Mouse (Mus musculus) layer of hippocampus, adult 11-12 months (tissue): Measurements from ENCODE around the gene Rab14.

Source experiments
- DNase-seq: peaks from one replicate; pipeline ENCODE4 v3.0.0; 2022; ENCODE audit warnings: low spot score

Gene Rab14

GRCm38 (mm10) chr2:35199971-35200897 is 686 bp downstream of the Rab14 start:
- DNase-seq: peak; percentile 51

- DNase-seq: no peak
Measured at GRCm38 (mm10) chr2:35199541-35199940, 1.4 kb downstream of the Rab14 start.

DNA sequence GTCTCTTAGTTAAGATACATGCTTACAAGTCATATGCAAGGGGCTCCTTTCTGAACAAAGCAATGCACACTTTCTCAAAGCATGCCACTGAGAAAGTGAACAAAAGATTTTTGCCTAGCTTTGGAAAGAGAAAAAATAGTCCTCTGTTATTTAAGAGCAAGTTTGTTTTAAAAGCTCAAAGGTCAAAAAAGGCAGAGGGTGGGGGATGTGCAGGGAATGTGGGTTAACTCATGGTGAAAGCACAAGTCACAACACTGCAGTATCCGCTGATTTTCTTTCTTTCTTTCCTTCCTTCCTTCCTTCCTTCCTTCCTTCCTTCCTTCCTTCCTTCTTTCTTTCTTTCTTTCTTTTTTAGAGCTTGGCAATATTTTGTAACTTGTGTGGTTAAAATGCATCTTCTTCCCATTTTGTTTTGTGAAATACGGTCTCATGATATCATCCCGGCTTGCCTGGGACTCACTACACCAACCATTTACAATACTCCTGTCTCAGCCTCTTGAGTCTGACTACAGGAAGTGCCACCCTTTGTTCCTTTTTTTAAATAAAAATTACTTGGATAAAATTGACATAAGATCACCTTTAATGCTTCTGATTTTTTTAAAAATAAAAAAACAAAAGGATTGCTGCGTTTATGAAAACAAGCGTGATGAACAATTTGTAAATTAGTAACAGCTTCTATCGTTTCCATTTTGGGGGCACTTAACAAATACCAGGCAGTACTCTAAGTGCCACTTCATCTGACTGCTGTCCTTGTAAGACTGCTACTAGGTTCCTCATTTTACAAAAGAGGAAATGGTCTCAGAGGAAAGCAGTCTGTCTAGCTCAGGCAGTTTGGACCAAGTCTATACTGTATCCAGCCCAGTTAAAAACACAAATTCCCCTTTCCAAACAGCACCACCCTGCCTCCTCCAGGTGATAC is 5.0 kb downstream of the Rab14 start:
- no peak for DNase-seq

DNA sequence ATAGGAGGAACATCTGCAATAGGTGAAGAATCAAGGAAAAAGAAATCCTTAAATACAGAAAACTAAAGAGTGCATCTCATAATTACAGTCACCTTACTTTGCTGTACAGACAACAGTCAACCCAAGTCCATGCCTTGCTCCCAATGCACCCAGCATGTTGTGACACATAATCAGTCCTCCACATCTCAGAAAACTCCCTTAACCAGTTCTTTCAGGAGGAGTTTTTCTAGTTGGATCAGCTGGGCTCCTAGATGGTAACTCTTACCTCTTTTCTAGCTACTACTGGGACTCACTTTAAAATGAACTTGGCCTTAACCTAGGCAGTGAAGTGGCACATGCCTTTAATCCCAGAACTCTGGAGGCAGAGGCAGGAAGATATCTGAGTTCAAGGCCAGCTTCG is 6.9 kb downstream of the Rab14 start:
- DNase-seq: no peak

GRCm38 (mm10) chr2:35188929-35189328 is 12.0 kb downstream of the Rab14 start:
- no peak for DNase-seq

DNA sequence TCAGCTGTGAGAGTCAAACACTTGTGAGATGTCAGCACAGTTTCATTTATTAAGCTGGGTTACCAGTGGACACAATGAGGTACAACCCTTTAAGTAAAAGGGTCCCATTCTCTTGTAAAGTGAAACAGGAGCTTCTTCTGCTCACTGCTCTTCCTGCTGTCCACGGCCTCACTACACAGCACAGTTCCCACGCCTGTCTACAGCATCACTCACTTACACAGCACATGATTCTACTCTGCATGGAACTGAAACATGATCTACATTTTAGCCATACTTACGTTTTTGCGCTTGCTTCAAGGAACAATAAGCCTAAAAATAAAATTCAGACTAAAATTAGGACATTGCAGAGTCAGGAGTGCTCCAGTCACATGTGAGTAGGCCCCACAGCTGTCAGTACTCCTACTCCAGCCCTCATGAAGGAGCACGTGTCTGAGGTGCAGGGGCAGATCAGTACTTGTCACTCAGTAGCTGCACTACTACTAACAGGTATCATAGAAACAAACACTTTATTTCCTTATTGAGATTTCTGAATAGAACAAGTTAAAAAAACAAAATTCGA is 17.7 kb downstream of the Rab14 start:
- DNase-seq: no peak

- no peak for DNase-seq
Measured at GRCm38 (mm10) chr2:35178153-35178552, 22.8 kb downstream of the Rab14 start.

GRCm38 (mm10) chr2:35175281-35176065 is 25.4 kb downstream of the Rab14 start:
- no peak for DNase-seq

GRCm38 (mm10) chr2:35174100-35174499 is 26.8 kb downstream of the Rab14 start:
- DNase-seq: no peak

- DNase-seq: no peak
Measured at GRCm38 (mm10) chr2:35173666-35174065, 27.3 kb downstream of the Rab14 start.

DNA sequence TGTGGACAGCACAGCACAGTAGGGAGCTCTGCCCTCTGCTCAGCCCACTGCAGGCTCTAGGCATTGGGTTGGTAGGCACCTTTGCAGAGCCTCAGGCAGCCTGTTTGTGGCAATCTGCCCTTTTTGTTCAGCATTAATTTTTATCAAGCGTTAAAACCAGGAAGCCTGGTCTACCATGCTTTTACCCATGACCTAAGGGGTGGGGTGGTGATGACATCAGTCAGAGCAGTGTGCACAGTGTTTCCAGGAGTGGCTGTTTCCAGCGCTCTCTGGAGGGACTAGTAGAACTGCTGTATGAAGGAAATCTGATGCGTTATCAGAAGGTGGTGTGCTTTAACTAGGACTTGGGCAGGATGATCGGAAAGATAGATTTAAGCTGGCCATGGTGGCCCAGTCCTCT is 28.7 kb downstream of the Rab14 start:
- no peak for DNase-seq

DNA sequence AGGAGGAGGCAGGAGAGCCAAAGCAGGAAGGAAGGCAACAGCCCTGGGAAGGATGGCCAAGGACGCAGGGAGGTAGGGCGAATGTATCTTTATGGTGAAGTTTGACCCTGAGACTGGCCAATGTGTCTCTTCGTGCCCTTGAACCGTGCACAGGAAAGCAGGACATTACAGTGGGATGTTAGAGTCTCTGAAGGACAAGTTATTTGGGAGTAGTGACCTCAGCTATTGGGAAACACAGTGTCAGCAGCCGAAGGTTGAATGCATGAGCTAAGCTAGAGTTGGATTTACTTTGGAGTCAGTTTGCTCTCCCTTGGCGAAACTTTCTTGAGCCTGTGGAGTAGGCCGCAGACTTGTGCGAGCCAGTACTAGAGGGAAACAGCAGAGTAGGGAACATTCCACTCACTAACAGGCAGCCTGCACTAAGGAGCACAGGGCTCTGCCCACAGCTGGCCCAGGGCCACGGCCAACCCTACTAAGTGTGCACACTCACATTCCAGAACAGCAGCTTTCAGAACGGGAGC is 29.5 kb downstream of the Rab14 start:
- DNase-seq: no peak

- no peak for DNase-seq
Measured at GRCm38 (mm10) chr2:35169452-35169851, 31.5 kb downstream of the Rab14 start.

DNA sequence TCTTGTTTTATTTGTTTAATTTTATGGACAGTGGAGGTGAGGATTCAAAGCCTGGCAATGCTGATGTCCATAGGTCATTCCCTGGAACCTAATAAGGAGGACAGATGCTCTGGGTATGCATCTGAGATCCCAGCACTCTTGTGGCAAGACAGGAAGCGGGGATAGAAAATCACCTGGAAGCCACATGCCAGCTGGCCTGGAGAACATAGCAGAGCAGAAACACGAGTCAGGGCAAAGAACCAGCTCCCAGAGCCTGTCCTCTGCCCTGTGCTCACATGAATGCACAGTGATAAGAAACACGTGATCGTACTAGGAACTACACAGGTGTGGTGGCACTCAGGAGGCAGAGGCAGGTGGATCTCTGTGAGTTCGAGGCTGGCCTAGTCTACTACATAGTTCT is 34.1 kb downstream of the Rab14 start:
- DNase-seq: no peak

GRCm38 (mm10) chr2:35165416-35165815 is 35.5 kb downstream of the Rab14 start:
- no peak for DNase-seq

GRCm38 (mm10) chr2:35163396-35163795 is 37.5 kb downstream of the Rab14 start:
- DNase-seq: no peak

DNA sequence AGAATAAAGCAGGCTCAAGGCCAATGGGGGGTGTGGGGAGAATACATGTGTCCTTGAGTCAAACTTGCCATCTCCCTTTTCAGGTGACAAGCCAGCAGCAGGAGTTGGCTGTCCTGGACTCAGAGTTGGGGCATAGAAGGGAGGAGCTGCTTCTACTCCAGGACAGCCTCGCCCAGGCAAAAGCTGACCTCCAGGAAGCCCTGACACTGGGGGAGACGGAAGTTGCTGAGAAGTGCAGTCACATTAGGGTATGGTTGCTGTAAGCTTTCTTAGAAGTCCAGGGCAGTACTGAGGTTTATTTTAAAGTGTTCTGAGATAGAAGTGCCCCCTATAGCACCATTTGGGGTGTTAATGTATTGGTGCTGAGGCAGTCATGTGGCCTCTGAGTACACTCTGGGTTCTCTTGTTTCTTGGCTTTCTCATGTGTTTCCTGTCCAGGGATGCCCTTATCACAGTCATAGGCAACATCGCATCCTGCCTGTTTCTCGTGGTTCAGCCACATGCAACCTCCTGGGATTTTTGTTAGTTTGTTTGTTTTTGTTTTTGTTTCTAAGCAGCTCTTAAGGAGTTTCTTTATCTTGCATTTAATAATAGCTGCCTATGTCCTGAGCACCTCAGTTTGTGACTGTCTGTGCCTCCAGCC is 39.0 kb downstream of the Rab14 start:
- no peak for DNase-seq

- no peak for DNase-seq
Measured at GRCm38 (mm10) chr2:35160206-35160605, 40.7 kb downstream of the Rab14 start.

- DNase-seq: no peak
Measured at GRCm38 (mm10) chr2:35158358-35158757, 42.6 kb downstream of the Rab14 start.

GRCm38 (mm10) chr2:35157836-35158235 is 43.1 kb downstream of the Rab14 start:
- no peak for DNase-seq

DNA sequence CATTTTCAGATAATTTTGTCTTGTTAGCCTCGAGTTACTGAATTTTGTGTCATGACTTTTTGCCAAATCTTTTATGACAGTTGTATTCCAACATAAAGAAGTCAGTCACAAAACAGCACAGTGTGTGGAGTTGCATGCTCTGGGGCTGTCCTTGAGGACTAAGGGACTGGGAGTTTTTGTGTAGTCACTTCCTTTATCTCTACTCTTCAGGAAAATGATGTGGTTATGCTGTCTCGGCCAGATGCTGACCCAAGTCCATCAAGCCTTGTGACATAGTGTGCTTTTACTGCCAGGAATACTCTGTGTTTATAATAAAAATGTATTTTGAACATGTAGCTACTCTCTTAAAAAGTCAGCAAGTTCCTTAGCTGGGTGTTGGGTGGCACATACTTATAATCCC is 43.9 kb downstream of the Rab14 start:
- DNase-seq: no peak
